Mouse (Mus musculus): Measurements from ENCODE around the gene Msi2.

Msi2 gene

DNA sequence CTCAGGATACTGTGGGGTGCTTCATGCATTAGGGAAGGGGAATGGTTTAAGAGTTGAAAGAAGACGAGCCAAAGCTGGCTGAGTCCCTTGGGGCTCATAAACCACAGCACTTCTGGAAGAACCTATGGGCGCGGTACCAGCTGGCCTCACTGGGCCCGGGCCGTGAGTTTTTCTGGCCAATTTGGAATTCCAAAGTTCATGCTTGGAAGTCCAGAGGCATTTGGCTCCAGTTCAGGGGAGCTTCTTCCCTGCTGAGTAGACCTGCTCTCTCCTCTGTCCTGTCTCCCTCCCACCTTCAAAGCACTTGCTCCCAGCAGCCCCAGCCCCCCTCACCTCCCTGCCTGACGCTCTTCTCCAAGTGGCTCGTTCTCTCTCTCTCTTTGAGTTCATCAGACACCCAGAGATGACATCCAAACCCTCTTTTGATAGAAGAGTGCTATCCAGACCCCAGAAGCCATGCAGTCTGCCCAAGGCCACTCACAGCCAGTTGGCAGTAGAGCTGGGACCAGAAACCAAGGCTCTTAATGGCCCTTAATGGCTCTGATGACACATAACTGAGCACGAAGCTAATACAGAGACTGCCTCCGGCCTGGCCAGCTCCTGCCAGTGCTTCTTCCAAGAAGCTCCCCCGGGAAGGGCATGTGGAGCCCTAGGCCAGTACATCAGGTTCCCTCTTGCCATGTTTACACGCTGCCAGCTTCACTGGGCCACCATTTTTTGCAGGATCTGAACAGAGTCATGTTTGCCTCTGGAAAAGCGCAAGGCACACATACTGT is 204.0 kb downstream of the Msi2 start:
- no peak for DNase-seq (ENCODE audit: low spot score in 2 of 2)

DNA sequence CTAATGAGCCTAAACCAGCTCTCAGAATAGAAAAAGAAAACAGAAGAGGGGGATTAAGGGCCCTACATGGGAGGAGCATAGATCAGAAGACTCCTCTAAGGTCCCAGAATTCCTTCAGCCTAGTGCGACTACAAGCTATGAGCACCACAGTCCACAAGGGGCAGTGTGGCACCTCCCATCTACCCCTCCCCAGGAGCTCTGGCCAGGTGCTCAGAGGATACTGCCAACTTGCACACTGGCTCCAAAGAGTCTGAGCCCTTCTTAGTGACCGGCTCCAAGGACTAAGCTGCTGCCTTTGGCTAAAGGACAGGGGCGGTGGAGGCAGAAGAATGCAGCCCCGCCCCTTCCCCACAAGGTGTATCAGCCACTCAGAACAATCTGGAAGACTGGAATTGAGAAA is 205.7 kb downstream of the Msi2 start:
- DNase-seq (ENCODE audit: low spot score in 2 of 2), result peak in 1 of 2 experiments; percentile 64

DNA sequence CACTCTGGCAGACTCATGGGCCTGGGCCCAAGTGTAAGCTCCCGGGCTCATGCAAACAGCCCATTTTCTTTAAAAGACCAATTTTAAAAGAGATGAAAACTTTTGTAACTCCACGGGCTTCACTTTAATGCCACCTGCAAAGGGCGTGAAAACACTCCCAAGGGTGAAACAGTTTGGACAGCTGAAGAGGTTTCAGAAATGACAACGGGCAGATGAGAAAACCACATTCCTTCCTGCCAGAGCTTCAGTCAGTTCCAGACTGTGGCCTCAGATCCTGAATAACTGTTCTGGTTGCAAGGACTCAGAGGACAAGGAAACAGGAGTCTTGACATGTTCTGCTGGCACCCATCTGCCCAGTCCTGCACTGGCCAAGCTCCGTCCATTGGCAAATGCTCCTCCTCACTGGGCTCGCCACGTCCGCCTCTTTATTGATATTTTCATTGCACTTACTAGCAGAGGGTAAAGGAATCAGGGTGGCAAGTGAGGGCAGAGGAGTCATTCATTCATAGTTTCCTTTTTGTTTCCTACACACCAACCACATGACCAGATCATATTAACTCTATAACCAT is 207.9 kb downstream of the Msi2 start:
- no peak for DNase-seq (ENCODE audit: low spot score in 2 of 2)

DNA sequence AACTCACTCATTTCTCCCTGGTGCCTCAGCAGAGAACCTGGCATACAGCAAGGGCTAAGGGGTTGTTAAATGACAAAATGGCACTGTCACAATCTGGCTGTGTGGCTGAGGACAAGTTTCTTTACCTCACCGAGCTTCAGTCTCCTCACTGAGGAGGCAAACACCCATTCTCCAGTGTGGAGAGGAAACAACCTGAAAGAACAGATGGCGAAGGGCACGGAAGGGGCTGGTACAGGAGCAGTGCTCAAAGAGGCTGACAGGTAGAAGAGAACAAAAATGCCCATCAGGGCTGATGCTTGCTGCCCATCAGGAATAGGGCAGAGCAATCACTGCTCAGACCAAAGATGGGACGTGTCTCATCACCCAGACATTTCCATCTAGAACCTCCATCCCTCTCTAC is 208.8 kb downstream of the Msi2 start:
- DNase-seq (ENCODE audit: low spot score in 2 of 2), result no peak

DNA sequence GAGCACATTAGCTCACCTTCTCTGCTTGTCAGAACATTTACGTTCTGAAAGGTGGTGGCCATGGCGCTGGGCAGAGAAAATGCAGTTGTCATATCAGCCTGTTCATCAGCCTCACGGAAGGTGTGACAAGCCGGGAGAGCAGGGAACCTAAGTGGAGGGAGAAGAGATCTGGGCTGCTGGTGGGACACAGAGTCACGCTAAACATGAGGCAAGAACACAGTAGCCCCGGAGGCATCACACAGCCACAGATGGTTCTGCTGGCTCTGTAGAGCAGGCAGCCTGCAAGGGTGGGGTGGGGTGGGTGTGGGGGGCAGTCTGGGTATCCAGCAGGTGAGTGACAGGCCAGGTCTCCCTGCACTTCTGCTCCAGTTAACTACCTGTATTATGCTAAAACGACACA is 210.2 kb downstream of the Msi2 start:
- no peak for DNase-seq (ENCODE audit: low spot score in 2 of 2)

DNA sequence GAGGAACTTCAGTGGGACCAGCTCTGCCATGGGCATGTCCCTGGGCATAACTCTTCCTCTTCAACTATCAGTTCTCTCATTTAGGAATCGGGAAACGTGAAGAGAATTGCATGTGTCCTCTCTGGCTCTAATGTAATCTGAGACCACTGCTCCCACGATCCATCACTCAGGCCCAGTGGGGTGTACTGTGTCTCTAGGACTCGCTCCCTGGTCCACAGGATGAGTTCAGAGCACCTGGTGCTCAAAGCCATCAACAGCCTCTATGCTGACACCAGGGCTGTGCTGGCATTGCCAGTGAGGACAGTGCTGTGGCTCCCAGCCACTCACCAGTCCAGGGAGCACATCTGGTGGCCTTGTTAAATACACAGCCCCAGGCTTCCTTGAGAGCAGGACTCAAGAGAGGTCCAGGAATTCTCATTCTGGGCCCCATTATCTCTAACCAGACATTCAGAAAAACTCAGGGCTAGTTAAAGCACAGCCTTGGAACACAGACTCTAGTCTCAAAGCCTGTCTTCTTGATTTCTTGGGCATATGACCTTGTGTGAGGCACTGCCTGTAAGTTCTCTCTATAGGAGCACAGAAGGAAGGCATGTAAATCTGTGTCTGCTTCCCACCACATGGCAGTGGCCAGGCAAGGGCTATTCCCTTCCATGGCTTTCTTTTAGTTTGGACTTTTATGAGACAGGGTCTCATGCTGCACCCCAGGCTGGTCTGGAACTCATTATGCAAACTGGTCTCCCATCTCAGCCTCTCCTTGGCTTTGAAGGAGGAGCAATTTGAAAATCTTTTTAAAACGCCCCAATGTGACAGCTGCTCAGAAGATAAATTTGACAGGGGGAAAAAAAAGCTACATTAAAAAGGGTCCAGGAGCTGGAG is 211.5 kb downstream of the Msi2 start:
- DNase-seq (ENCODE audit: low spot score in 2 of 2), result no peak

DNA sequence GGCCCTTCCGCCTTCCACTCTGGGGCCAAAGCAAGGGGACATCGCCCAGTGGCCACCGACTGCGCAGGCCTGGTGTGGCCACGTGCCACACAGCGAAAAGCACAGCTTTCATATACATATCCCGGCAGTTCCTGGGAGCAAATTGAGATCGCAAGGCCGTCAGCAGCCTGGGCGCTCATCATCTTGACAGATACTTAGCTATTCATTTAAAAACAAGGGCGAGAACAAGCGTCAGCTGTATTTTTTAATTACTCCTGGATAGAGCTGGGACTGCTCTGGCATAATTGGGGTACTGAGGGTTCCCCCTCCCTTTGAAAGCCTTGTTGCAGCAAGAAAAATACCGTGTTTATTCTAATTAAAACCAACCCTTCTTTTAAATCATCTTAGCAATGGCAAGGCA is 212.2 kb downstream of the Msi2 start:
- no peak for DNase-seq (ENCODE audit: low spot score in 2 of 2)

DNA sequence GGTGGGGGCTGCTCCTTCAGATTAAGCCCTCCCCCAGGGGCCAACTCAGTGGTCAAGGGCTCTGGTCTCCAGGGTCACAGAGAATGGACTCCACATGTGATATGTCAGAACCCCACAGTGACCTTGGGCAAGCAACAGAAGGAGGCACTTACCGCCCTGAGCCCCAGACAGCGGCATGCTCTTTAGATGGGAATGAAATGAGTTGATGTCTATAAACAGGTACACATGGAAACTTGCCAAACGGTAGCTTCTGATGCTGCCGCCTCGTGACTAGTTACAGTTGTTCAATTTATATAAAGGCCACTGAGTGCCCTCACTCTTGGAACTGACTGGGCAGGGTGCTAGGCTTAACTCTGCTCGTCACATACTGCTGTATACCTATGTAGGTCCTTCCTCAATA is 215.7 kb downstream of the Msi2 start:
- no peak for DNase-seq (ENCODE audit: low spot score in 2 of 2)

DNA sequence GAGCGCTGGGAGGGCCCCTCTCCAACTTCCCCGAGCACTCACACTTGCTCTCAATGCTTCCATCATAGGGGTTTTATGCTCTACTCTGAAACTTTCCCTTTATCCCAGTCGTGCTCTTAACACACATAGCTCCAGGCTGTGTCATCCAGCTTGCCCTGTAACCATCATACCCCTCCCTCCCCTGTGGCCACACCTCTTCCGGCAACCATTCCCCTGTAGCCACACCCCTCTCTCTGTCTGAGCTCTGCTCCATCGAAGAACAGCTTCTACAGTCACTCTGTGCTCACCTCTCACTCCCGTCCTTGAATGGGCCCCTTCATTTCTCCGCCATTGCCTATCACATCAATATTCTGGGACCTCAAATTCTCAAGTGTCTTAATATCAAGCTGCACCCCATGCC is 219.8 kb downstream of the Msi2 start:
- DNase-seq (ENCODE audit: low spot score in 2 of 2), result no peak

DNA sequence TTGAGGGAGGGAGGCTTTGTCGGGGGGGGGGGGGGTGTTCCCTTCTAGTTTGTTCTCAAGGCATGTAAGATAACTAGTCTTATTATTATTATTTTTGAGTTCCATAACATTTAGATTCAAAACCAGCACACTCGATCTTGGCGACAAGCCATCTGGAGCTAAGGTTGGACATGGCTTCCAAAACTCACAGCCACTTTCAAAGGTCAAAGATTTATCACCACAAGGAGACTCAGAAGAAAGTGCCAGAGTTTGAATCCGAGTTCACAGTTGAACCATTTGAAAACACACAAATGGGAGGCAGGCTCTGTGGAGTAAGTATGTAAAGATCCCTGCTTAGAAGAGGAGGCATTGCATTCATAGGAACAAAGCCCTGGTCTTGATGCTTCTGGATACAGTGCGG is 221.9 kb downstream of the Msi2 start:
- DNase-seq (ENCODE audit: low spot score in 2 of 2), result no peak

DNA sequence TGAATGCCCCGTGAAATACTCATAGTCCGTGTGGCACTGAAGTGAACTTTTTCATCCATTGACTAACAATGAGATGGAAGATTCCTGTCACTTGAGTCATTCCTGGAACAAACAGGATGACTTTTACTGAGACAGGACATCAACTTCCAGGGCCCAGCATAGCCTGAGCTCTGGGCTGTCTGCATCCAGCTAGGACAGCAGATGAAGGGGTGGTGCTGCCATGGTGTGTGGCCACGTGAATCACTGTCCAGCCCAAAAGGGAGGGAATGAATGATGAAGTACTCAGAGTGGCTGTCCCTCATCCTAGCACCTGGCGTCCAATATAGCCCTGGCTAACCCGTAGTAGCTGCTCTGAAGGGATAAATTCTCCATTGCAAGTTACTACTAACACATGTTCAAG is 222.6 kb downstream of the Msi2 start:
- no peak for DNase-seq (ENCODE audit: low spot score in 2 of 2)

DNA sequence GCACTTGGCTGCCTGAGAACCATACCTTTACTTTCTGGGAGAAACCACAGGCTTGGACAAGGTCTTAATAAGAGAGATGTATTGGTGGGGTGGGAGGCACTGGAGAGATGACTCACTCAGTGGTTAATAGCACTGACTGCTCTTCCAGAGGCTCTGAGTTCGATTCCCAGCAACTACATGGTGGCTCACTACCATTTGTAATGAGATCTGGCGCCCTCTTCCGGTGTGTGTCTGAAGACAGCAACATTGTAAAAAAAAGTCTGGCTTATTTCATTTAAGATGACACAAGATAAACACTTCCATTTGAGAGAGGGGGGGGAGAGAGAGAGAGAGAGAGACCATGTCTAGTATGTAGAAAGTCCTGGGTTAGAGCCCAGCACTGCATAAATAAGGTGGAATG is 223.3 kb downstream of the Msi2 start:
- no peak for DNase-seq (ENCODE audit: low spot score in 2 of 2)

DNA sequence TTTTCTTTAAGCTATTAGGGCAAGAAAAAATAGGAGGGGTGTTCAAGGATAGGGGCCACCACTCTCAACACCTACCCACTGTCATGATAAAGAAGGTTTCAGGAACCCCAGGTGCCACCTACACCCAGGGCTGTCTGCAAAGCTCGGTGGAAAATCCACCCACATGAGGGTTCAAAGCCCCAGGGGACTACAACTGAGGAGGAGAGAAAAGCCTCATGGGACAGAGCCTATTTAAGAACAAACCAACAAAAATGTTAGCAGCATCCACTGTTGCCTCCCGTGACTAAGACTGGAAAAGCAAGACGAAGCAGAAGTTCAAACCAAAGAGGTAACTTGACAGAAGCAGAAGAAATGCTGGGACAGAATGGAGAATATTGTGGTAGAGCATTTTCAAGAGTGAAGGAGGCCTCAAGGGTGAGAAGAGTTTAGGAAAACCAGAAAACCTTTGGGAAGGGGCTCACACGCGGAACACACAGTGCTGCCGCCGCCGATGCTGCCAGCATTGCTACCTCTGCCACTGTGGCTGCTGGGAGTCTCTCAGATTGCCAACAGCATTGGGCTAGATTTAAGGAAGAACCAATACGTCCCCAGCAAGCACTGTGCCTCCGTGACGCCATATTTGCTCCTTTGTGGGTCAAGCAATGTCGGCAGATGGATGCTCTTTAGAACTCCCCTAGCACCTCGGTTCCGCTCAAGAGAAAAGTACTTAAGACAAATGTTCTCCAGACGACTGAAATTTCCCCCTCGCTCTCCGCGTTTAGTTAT is 224.3 kb downstream of the Msi2 start:
- DNase-seq (ENCODE audit: low spot score in 2 of 2), result no peak

DNA sequence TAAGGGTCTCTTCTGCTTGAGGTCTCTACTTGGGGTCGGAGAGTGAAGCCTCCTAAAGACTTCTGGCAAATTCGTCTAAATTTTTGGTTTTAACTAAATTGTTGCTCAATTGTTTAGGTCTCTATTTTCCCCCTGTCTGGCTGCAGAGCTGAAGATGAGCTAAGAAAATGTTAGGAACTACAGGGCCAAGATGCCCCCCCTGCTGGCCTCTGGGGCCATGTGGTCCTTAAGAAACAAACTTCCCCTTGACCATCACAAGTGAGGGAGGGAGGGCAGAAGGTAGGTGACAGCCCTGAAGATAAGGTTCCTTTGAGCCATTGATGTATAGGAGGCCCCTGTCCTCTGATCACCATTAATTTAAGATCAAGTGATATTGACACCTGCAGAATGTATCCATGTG is 225.7 kb downstream of the Msi2 start:
- no peak for DNase-seq (ENCODE audit: low spot score in 2 of 2)

DNA sequence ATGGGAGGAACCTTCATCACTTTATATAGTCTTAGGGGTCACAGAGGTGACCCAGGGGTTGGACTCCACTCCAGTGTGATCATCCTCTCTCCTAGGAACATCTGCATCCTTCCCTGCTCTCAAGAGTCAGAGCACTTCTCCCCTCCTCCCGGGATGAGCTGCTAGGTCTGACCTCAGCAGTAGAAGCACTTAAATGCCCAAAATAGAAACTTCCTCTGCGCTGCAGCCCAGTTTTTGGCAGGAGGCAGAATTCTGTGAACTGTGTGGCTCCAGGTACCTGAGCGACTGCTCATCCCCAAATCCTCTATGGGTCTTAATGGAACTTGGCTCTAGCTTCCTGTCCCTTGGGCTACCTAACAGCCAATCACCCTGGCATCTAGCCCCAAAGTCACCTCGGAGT is 228.3 kb downstream of the Msi2 start:
- no peak for DNase-seq (ENCODE audit: low spot score in 2 of 2)

DNA sequence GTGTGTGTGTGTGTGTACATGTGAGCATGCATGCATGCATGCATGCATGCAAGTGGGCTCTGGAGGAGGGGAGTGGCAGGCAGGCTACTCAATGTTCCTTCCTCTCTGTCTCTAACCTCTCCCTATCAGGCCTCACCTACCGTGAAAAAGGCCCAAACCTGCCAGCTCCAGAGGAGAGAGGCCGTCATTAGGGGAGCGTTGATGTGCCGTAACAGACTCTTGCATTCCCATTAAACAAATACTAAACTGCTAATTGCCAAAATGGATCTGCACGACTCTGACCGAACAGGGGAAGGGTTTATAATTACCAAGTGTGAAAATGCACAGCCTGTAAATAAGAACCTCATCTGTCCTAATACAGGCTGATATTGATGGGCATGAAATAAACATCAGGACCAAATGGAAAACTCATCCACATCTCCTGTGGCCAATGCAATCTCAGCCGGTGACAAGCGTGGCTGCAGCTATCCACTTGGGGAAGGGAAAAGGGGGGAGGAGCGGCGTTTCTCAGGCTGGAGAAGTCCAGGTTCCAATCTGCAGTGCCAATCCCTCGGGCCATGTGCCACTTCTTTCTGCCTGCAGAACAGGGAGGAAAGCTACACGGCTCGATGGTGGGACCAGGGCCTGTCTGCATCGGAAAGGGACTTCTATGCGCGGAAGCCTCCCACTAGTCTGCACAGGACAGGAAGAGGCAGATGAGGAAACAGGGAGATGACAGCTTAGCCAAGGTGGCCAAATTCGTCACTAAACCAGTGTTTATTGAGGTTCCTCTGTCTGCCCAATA is 229.2 kb downstream of the Msi2 start:
- DNase-seq (ENCODE audit: low spot score in 2 of 2), result peak in 1 of 2 experiments; percentile 49

DNA sequence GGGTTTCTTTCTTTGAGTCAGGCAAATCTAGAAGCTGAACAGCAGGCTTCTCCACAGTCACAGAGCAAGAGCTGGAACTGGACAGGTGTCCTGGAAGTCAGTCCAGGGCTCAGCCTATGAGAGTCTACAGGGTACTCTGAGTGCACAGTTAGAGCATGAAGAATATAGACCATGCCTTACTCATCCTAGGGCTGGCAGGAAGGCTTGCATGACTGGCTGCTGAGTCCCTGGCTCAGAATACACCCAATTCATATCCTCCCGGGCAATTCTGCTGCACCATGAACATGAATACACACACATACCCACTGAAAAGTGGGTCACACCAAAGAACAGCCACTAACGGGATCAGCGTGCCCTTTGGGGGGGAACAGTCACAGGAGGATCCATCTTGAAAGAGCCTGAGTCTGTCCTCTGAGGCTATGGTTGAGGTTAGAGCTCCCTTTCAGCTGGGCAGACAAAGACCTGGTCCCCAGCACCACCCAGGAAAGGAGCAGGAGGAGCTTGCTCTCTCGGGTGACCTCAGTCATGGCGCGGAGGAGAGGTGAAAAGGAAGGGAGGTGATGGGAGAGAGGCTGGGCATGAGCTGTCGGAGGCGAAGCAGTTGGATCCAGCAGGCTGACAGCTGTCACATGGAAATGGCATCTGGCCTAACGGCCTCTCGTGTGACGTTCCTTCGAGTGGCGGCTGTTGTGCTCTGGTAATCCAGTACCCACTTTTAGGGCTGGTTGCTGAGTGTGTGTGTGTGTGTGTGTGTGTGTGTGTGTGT is 230.0 kb downstream of the Msi2 start:
- DNase-seq (ENCODE audit: low spot score in 2 of 2), result no peak

DNA sequence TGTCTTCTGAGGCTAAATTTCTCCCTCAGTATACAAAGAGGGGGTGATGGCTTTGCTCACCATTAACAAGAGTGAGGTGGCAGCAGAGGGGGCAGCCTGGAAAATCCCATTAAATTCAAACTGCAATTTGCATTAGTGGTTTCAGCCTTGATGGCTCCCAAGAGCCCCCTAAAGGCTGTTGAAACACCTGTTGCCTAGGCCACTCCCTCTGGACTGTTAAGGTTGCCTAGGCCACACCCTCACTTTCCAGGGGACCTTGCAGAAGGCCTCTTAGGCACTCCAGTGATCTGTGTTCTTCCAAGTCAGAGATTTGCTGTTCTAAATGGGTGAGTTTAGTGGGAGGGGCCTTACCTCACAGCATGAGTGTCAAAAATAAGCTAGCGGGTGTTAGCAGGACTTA is 232.3 kb downstream of the Msi2 start:
- DNase-seq (ENCODE audit: low spot score in 2 of 2), result no peak

DNA sequence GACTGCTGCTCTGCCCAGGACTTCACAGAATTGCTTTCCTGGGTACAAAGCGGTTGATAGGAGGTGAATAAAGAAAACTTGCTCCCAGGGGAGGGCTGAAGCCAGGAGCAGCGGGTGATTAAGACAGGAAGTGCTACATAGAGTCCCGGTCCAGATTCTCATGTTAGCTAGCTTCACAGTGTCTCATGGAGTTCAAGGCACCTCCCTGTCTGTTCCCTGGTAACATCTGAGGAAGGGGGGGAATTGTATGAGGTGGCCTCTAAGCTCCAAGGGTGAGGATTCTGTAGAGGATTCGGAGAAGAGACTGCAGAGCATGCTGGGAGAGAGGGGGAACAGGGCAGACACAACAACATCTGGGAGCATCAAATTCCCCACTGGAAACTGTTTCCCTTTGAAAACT is 233.2 kb downstream of the Msi2 start:
- DNase-seq (ENCODE audit: low spot score in 2 of 2), result no peak

DNA sequence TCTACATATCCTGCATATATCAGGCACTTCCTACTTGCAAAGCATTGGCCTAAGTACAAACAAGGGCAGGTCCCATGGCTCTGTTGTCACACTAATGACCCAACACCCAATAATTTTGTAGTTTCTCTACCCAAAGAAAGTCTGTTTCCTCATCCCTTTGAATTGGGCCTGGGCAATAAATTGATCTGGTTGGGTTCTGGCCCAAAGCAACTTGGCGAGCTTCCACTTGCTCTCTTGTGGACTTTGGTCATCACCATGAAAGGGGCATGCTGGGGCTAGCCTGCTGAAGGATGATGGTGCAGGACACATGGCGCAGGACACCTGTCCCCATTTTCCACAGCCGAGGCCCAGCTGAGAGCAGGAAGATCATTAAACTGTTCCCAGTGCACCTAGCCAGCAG is 234.3 kb downstream of the Msi2 start:
- DNase-seq (ENCODE audit: low spot score in 2 of 2), result no peak

DNA sequence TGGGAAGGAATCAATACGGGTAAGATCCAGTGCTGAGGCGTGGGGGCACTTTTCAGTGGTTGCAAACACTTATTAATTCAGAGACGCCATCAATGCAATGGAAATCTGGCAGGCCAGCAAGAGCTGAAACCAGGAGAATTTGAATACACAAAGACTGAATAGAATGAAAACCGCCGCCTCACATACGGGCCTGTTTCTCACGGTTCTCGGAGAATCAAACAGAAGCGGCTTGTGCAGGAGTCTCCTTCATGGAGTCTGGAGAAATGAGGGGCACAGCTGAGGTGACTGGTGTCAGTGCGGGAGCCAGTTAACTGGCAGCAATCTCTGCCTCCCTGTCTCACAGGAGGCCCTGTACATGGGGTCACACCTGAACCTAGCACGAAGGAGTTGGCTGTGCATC is 235.7 kb downstream of the Msi2 start:
- DNase-seq (ENCODE audit: low spot score in 2 of 2), result no peak
